Mouse (Mus musculus) cerebellum, adult 2 months (tissue): ENCODE results near the gene Smpd3. TPM values are rescaled to one million over a fixed set of nuclear protein-coding genes. Genes with fewer than 3 reads are reported as not detected.

Experiments used
- DNase-seq, 2 experiments: peaks; one replicate each; pipeline ENCODE4 v3.0.0; 2021
- H3K27ac ChIP-seq: fragments of 200-500 bp; 2 replicates; pipeline ENCODE4 v1.5.1; 2012; ENCODE audit warnings: low read length, control low read depth, inconsistent platforms; ENCODE audit not compliant: insufficient read depth
- H3K27me3 ChIP-seq: fragments of 200-500 bp; 2 replicates; pipeline ENCODE4 v1.6.1; 2012; ENCODE audit warnings: inconsistent platforms, mild to moderate bottlenecking, low read length, moderate library complexity; ENCODE audit not compliant: control insufficient read depth, insufficient read depth
- H3K4me1 ChIP-seq: fragments of 200-500 bp; 2 replicates; pipeline ENCODE4 v1.6.1; 2011; ENCODE audit warnings: low read length; ENCODE audit not compliant: control insufficient read depth, insufficient read depth
- H3K4me3 ChIP-seq: fragments of 200-500 bp; replicated peaks from 2 replicates; pipeline ENCODE3; 2011; ENCODE audit warnings: mild to moderate bottlenecking, low read depth, low read length, control low read depth; ENCODE audit not compliant: insufficient read depth
- CTCF ChIP-seq: fragments of 200-500 bp; IDR thresholded peaks from 2 replicates; pipeline ENCODE4 v1.5.1; 2011; ENCODE audit warnings: low read depth, mild to moderate bottlenecking, control low read depth, low read length, moderate library complexity, borderline replicate concordance; ENCODE audit not compliant: insufficient read depth
- POLR2A ChIP-seq: fragments of 200-500 bp; IDR thresholded peaks from 2 replicates; pipeline ENCODE4 v1.6.1; 2011; ENCODE audit warnings: low read length, control low read depth, borderline replicate concordance; ENCODE audit not compliant: insufficient read depth
- WGBS: fragments of 180-500 bp; shearing (Covaris S2); methylation state at CpG from one replicate; pipeline ENCODE4 v1.1.7; 2018; 5-methylcytosine and 5-hydroxymethylcytosine counted together
- polyA plus RNA-seq: library from polyadenylated mRNA; depleted of rRNA; stranded (reverse); fragments of >200 nt; gene quantifications from 2 replicates; pipeline ENCODE4 v1.2.3, GENCODE M21; 2012

The Smpd3 gene
- polyA plus RNA-seq, 1 experiment: 8.7 TPM

- WGBS: 80% methylated on average over 7 of the region's 7 CpGs
- no peaks in the 10 kb centered on the region for H3K27me3 ChIP-seq
- TF ChIP-seq POLR2A: no peak
- TF ChIP-seq CTCF: no peak
Measured at GRCm38 (mm10) chr8:106342828-106343227, 5.0 kb upstream of the Smpd3 start.

GRCm38 (mm10) chr8:106338741-106339209, 987 bp upstream of the Smpd3 start:
- peak; percentile 24 to 25 for DNase-seq
- 27% methylated on average over 8 of the region's 8 CpGs for WGBS

More at GRCm38 (mm10) chr8:106342828-106343227, 5.0 kb upstream of the Smpd3 start:
- H3K4me1 ChIP-seq: no peaks in the 10 kb centered on the region
- DNase-seq: no peak
- no peak overlapping the region for H3K27ac ChIP-seq
- no peak overlapping the region for H3K4me3 ChIP-seq

GRCm38 (mm10) chr8:106336561-106336960, 1.2 kb downstream of the Smpd3 start:
- Histone ChIP-seq H3K4me1 (peaks cover 6% of the 10 kb centered on the region; the same call in 1 of the 2 replicates), H3K27ac (no peak overlapping the region), H3K4me3 (peak overlapping the region; percentile 70), H3K27me3 (no peaks in the 10 kb centered on the region)
- TF ChIP-seq CTCF (no peak), POLR2A (no peak)
- DNase-seq: peak; percentile 47 to 67
- WGBS: under 1% methylated on average over 41 of the region's 41 CpGs

More at GRCm38 (mm10) chr8:106338741-106339209, 987 bp upstream of the Smpd3 start:
- Histone ChIP-seq H3K4me3 (peak overlapping the region; percentile 35), H3K27ac (no peak overlapping the region), H3K4me1 (peaks cover 6% of the 10 kb centered on the region; the same call in 1 of the 2 replicates), H3K27me3 (no peaks in the 10 kb centered on the region)
- TF ChIP-seq CTCF: no peak
- no peak for TF ChIP-seq POLR2A

- Histone ChIP-seq H3K27me3 (no peaks in the 10 kb centered on the region), H3K27ac (no peak overlapping the region), H3K4me1 (peaks cover 6% of the 10 kb centered on the region; the same call in 1 of the 2 replicates), H3K4me3 (peak overlapping the region; percentile 70)
- TF ChIP-seq POLR2A: no peak
- no peak for TF ChIP-seq CTCF
- WGBS: 35% methylated on average over 4 of the region's 4 CpGs
- no peak for DNase-seq
Measured at GRCm38 (mm10) chr8:106336031-106336430, 1.8 kb downstream of the Smpd3 start.

GRCm38 (mm10) chr8:106335196-106335595, 2.6 kb downstream of the Smpd3 start:
- peaks cover 6% of the 10 kb centered on the region; the same call in 1 of the 2 replicates for H3K4me1 ChIP-seq
- H3K4me3 ChIP-seq: no peak overlapping the region
- no peaks in the 10 kb centered on the region for H3K27me3 ChIP-seq
- TF ChIP-seq CTCF (peak; percentile 58), POLR2A (no peak)
- peak; percentile 43 to 60 for DNase-seq
- 65% methylated on average over 4 of the region's 4 CpGs for WGBS
- H3K27ac ChIP-seq: no peak overlapping the region

GRCm38 (mm10) chr8:106333346-106333745, 4.4 kb downstream of the Smpd3 start:
- Histone ChIP-seq H3K4me1 (peaks cover 6% of the 10 kb centered on the region; the same call in 1 of the 2 replicates), H3K4me3 (no peak overlapping the region), H3K27ac (no peak overlapping the region), H3K27me3 (no peaks in the 10 kb centered on the region)
- TF ChIP-seq CTCF (no peak), POLR2A (no peak)
- DNase-seq: no peak
- WGBS: 75% methylated on average over 8 of the region's 8 CpGs

- Histone ChIP-seq H3K27me3 (no peaks in the 10 kb centered on the region), H3K4me3 (no peak overlapping the region), H3K4me1 (peaks cover 6% of the 10 kb centered on the region; the same call in 1 of the 2 replicates), H3K27ac (no peak overlapping the region)
- WGBS: 91% methylated on average over 4 of the region's 4 CpGs
- TF ChIP-seq POLR2A: no peak
- TF ChIP-seq CTCF: no peak
- DNase-seq: no peak
Measured at GRCm38 (mm10) chr8:106332498-106332897, 5.3 kb downstream of the Smpd3 start.

- WGBS: 42% methylated on average over 4 of the region's 4 CpGs
- no peak overlapping the region for H3K4me3 ChIP-seq
- no peak for TF ChIP-seq POLR2A
- TF ChIP-seq CTCF: no peak
Measured at GRCm38 (mm10) chr8:106326624-106327023, 11.2 kb downstream of the Smpd3 start.

More at GRCm38 (mm10) chr8:106326624-106327023, 11.2 kb downstream of the Smpd3 start:
- no peak overlapping the region for H3K27ac ChIP-seq
- no peak for DNase-seq
- no peaks in the 10 kb centered on the region for H3K27me3 ChIP-seq
- peaks cover 4% of the 10 kb centered on the region; the same call in 1 of the 2 replicates for H3K4me1 ChIP-seq
